Mouse (Mus musculus) heart, postnatal 14 days (tissue): Measurements from ENCODE around the gene Wnt9b. TPM values are rescaled to one million over a fixed set of nuclear protein-coding genes. Genes with fewer than 3 reads are reported as not detected.

ENCODE experiments used
- DNase-seq, 2 experiments: peaks; one replicate each; pipeline ENCODE4 v3.0.0; 2021 to 2022
- intact Hi-C: fragments of 180-260 bp; cut with DNase I; formaldehyde crosslinking; loops from one replicate; pipeline ENCODE4 v1.15.1; 2025
- total RNA-seq, 2 experiments: library from RNA; stranded (reverse); gene quantifications; 2 replicates each; pipeline ENCODE4 v1.2.3; 2021

The Wnt9b gene
- total RNA-seq, 2 experiments from 2014 or later: 0.80 to 0.84 TPM

GRCm38 (mm10) chr11:103733961-103734360, 15.7 kb downstream of the Wnt9b start:
- intact Hi-C loops: no loop called here
- DNase-seq: no peak

- DNase-seq: no peak
- intact Hi-C loops: no loop called here
Measured at GRCm38 (mm10) chr11:103733069-103733468, 16.6 kb downstream of the Wnt9b start.

DNA sequence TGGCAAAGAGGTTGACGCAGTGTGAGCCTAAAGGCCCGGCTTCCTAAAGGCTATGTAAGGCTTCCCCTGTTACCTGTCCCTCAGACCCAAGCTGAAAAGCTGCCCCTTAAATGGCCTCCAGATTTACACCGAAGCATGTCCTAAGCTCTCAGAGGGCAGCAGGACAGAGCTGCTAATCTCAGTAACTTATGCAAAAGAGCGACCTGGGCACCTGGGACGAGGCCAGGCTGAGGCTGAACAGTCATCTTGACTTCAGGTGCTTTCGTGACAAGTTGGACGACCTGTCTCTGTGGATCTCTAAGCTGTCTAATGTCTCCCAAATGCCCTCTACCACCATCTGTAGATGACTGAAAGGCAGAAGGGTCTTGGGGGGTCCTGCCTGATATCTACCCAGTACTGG, 17.3 kb downstream of the Wnt9b start:
- no peak for DNase-seq
- intact Hi-C loops: no loop called here

DNA sequence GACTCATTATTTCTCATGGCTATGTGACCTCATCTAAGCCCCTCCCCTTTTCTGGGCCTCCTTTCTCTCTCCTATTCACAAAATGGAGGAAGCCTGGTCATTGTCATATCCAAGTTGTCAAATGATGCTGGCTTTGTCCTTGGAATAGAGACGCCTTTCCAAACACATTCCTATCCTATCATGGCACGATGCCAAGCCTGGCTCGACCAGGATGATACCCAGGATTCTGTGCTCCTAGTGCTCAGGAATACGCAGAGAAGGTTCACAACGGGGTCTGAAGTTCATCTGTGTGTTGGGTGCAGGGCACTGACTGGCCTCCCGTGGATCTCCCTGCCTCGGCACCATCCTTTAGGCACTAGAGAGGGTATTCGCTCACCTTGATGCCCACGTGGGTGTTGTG, 18.0 kb downstream of the Wnt9b start:
- DNase-seq: no peak
- intact Hi-C loops: no loop called here

DNA sequence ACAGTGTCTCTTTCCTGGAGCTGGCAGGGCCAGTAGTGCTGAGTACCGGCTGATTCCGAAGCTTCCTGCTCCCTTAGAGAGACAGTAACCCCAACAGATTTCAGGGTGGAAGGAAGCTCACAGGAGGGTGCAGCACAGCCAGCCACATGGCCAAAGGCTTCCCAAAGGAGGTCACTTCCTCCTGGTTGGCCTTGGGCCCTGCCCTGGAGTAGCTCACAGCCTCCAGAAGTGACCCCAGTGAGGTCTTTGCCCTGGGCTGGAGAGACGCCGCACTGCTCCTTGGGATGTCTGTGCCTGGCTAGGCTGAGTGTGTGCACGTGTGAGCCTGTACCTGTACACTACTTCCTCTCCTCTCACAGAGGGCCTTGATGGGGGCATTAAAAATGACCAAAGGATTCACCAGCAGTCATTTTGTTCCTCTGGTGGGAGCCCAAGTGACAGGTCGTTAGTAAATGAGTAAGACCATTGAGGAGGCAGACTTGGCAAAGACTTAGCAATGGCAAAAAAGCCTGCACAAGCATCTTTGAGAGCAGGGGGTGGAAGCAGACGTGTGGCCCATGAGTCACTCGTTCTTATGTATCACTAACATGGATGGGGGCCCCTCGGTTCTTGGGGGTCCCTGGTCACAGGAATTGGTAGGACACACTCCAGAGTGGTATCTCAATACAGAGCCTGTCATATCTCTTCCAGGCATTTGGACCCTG, 20.2 kb downstream of the Wnt9b start:
- DNase-seq: no peak
- intact Hi-C loops: no loop called here

- intact Hi-C loops: no loop called here
Measured at GRCm38 (mm10) chr11:103724331-103724771, 25.3 kb downstream of the Wnt9b start.

GRCm38 (mm10) chr11:103722040-103722481, 27.6 kb downstream of the Wnt9b start:
- intact Hi-C loops: no loop called here
- no peak for DNase-seq

More at GRCm38 (mm10) chr11:103724331-103724771, 25.3 kb downstream of the Wnt9b start:
- DNase-seq: no peak

GRCm38 (mm10) chr11:103721468-103722039, 28.1 kb downstream of the Wnt9b start:
- intact Hi-C loops: no loop called here

DNA sequence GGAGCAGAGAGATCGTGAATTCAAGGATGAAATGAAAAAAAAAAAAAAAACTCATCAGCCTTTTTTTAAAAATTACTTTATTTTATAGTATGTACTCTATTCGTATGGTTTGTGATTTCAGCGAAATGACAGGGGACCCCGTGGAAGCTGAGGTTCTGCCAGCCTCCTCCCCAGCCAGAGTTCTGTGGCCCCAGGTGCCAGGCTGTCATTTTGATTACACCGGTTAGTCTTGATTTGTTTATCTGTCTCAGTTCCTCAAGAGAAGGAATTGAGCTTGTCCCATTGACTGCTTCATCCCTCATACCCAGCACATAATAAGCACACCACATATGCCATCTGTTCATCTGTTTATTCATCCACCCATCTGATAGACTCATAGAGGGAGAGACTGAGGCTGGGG, 30.2 kb downstream of the Wnt9b start:
- intact Hi-C loops: no loop called here
- DNase-seq: no peak

More at GRCm38 (mm10) chr11:103721468-103722039, 28.1 kb downstream of the Wnt9b start:
- DNase-seq: peak; percentile 16 to 22

DNA sequence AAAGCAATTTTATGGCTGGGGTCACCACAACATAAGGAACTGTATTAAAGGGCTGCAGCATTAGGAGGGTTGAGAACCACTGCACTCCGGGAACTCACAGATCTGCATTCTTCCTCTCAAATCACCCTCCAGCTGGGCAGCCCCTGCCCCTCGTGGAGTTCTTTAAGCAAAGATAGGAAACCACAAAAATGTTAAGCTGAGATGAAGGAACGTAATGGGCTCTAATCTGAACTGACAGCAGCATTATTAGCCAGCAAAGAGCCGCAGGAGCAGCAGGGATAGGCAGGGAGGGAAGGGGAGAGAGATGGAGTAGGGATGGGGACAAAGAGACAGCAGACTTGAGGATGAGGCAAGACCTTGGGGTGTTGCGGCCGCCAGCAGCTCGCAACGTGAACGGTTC, 32.6 kb downstream of the Wnt9b start:
- no peak for DNase-seq
- intact Hi-C loops: no loop called here

- intact Hi-C loops: no loop called here
Measured at GRCm38 (mm10) chr11:103714074-103714473, 35.5 kb downstream of the Wnt9b start.

DNA sequence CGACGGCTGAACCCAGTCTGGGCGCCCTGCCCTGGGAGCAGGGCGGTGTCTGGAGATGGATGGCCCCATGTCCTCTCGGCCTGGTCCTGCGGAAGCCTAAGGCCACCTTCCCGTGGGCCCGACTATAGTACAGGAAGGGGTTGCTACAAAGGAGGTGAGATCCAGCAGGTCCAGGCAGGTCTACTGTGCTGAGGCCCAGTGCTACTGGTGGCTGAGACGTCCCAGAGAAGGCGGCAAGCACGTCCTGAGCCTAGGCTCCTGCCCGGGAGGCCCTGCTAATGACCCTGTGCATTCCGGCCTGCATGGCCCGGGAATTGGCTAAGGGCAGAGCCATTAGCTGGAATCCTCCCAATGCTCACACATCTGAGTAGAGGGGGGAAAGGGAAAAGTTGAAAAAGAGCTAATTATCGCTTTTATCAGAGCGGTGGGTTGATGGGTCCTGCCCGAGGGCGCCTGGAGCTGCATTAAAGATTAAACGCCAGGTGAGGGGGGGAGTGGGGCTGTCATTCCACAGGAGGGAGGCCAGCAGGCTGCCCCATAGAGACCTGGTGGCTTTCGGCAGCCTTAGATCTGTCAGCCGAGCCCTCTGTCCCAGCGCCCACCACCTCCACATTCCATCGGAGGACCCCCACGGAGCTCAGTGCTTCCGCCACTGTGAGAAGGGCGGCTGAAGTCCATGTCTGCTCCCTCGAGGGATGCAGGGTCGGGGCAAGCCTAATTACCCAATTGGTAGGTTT, 37.6 kb downstream of the Wnt9b start:
- no peak for DNase-seq
- intact Hi-C loops: no loop called here

More at GRCm38 (mm10) chr11:103714074-103714473, 35.5 kb downstream of the Wnt9b start:
- no peak for DNase-seq

DNA sequence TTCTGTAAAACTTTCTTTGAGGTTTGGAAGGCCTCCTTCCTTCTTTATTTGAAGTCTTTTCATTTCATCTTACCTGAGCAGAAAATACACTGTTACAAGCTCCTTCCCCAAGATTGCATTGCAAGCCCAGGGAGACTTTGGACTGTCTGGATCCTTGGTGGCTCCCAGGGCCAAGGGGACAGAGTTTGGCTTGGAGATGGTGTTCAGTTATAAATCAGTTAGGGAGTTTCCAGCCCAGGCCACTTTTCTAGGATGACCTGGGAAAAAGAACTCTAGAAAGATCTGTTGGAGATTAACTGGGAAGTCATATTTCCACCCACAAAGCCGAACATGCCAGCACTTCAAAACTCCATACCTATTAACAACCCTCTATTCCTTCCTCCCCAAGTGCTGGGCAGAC, 39.6 kb downstream of the Wnt9b start:
- intact Hi-C loops: no loop called here
- no peak for DNase-seq

GRCm38 (mm10) chr11:103707005-103707404, 42.6 kb downstream of the Wnt9b start:
- DNase-seq: peak; percentile 52 to 61
- intact Hi-C loops: no loop called here

GRCm38 (mm10) chr11:103698226-103698625, 51.4 kb downstream of the Wnt9b start:
- DNase-seq: no peak

DNA sequence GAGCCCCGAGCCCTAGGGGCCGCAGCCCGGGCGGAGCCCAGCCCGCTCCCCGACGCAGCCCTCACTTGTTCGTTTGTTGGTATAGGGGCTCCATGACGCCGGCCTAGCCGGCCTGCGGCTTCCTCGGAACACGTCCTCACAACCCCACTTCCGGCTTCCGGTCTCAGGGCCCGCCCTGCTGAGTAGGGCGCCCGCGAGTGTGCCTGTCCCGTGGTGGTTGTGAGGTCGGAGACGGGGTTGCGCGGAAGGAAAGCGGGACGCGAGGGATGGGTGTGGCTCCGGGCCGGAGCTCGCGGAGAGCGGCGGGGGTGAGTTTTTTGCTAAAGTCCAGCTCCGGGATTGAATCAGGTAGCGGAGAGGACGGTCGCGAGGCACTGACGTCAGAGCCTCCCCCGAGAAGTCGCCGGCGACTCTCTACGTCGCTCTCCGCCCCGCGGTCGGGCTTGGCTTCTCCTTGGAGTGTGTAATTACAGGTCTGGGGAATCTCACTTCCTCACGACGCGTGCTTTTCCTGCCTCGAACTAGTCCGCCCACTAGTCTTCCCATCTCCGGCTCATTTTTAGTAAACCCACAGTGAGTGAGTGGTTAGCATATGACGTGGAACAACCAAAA, 52.0 kb downstream of the Wnt9b start, which contains the start of gene Gosr2:
TSS of gene Gosr2 (minus strand) at position 334 of the 612 bp plus-strand sequence.
- peak; percentile 90 to 91 for DNase-seq
- intact Hi-C loops: no loop called here

More at GRCm38 (mm10) chr11:103698226-103698625, 51.4 kb downstream of the Wnt9b start:
- intact Hi-C loops: no loop called here

GRCm38 (mm10) chr11:103696851-103697564, 52.6 kb downstream of the Wnt9b start:
- intact Hi-C loops: no loop called here
- DNase-seq: no peak

DNA sequence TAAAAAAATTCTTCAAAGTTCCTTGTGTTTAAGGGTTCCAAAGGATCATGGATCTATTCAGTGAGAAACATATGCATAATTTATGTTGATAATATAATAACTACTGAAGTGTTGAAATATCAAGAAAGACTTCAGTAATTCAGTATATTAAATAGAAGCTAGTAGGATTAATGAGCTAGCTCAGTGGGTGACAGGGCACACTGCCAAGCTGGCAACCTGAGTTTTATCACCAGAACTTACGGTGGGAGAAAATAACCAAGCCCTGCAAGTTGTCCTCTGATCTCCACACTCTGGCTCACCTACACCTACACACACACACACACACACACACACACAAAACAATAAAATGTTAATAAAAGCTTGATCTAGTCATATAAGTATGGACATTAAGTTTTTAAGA, 56.4 kb downstream of the Wnt9b start:
- DNase-seq: no peak
- intact Hi-C loops: no loop called here

DNA sequence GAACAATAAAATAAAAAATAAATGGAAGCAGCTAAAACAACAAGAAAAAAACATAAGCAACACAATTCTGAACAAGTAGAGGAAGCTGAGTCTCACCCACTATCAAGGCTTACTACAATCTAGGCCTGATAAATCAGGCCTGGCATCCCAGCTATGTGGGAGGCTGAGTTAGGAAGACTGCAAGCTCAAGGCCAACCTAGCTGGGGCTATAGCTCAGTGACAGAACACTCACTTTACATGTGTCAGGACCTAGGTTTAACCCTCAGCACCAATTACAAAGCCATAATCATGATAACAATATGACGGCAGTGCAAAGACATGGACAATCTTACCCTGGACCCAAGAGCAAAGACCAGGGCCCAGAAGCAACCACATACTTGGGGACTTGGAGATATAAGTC, 58.6 kb downstream of the Wnt9b start:
- no peak for DNase-seq
- intact Hi-C loops: no loop called here

GRCm38 (mm10) chr11:103688980-103689378, 60.6 kb downstream of the Wnt9b start:
- intact Hi-C loops: no loop called here

More at GRCm38 (mm10) chr11:103688980-103689378, 60.6 kb downstream of the Wnt9b start:
- no peak for DNase-seq
